Mouse (Mus musculus) right cerebral cortex, postnatal 14 days (tissue): ENCODE measurements around the gene B3glct.

ENCODE experiments used
- DNase-seq: peaks from one replicate; pipeline ENCODE4 v3.0.0; 2022

Gene B3glct

DNA sequence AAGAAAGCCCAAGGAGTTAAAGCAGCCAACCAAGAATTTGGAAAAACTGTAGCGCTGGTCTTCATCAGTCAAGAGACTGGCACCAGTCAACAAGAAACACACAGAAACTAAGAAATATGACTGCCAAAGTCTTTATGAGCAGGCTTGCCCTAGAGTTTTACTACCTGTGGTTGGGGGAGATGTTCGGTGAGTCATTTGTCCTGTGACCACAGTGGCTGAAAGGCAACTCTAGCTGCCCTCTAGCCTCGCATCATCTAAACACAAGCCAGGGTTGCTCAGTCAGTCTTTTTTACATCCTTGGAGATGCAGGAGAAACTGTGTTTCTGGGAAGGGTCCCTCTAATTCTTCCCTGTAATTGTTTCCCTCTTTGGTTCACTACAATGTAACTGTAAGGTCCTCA lies 834 bp upstream of the B3glct start:
- no peak for DNase-seq

- no peak for DNase-seq
These were observed 939 bp downstream of the B3glct start for GRCm38 (mm10) chr5:149678990-149679348.

- no peak for DNase-seq
These were observed 1.3 kb downstream of the B3glct start for GRCm38 (mm10) chr5:149679362-149679761.

DNA sequence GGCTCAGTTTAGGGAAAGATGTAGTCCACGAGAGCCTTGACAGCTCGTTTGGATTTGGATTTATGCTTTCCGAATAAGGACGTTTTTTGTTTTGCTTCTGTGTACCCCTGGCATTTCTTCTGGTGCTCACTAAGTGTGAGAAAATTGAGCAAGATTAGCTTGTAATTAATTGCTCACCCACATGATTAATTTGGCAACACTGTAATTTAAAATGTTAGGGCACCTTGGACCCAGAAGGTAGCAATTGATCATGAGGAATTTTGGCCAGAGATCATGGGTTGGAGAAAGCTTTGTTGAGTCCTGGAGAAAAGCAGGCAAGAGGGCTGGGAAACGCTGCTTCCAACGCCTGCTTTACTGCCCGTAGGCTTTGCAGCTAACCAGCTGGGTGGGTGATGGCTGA lies 1.9 kb downstream of the B3glct start:
- no peak for DNase-seq

DNA sequence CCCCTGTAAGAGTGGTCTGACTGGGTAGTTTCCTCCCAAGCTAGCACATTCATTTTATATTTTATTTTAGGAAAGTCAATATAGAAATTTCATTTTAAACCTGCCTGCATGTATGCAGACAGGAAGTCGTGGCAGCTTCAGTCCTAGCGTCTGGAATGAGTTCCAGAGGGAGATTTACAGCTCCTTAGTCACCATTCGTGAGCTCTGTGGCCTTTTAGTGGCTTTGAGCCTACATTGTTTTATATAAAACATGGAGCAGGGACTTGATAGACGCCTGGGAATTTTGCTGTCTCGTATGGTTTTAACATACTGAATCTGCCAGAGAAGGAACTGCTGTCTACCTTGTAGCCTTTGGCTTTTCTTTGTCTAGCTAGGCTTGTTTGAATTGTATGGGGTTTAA lies 2.9 kb downstream of the B3glct start:
- no peak for DNase-seq

DNA sequence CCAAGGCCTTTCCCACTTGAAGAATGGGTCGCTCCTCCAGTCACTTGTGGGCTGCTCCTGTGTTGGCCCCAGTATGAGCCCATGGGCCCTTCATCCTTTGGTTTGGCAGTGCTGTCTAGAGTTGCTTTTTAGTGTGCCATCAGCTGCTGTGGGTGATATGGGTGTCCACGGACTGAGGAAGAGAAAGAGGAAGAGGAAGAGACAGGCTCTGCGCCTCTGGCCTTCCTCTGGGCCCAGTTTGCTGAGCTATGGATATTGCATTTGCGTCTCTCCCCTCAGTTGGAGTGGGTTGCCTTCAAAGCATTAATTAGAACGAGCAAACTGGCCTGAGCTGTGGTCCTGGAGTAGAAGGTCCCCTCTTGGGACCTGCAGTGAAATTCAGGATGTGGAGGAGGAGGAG lies 11.8 kb downstream of the B3glct start:
- no peak for DNase-seq

DNA sequence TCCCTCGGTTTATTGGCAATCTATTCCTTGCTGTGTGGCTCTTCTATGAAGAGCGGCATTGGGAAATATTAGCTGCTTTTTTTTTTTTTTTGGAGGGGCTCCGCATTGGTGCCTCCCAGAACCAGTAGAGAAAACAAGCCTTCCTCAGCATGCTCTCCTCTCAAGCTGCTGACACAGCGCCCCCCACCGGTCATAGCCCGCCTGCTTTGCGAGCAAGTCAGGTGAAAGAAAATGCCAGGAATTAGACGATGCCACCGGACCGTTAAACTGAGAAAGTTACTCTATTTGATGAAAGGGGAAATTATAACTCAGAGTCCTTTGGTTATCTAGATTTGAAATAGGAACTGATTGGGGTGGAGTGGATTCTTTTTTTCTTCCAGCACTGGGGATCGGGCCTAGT lies 14.5 kb downstream of the B3glct start:
- peak; percentile 78 for DNase-seq

- DNase-seq = no peak
These were observed 15.2 kb downstream of the B3glct start for GRCm38 (mm10) chr5:149693200-149693599.

DNA sequence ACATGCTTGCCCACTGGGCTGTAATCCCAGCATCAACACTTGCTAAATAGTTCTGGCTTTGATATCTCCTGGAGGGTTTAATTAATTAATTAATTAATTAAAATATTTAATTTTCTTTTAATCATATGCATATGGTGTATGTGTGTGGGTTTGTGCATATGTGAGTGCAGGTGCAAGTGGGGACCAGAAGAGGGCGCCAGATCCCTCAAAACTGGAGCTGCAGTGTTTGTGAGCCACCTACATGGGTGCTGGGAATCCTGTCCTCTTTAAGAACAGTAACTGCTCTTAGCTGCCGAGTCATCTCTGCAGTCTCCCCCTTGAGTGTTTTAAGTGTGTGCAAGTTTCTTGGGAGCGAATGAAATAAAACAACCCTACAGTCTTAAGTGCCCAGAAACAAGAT lies 15.9 kb downstream of the B3glct start:
- no peak for DNase-seq

DNA sequence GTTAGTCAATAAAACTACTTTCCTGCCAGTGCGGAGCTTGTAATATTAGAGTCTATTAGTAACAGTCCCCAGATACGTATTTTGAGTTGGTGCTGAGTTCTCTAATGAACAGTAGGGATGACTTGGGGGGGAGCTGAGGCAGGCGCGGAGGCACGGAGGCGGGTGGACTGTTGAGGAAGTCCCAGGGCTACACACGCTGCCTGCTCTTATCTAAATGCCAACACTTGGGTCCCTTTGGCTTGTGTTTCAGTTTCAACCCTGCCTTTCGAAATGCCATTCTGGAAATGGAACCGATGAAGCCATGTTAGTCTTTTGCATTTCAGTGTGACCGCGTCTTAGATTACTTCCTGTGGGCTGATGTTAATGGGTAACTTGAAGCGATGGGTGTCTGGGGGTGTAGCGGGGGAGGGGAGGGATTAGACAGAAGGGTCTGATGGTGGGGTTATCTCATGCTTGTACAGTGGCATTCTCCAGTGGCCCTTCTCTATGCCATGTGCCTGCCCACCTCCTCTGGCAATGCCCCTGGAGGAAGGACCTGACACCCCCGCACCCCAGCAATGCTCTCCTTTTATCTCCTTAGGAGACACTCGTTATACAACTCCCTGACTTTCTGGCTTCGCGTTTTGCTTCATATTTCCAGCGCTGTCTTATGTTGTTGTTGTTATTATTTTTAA lies 17.2 kb downstream of the B3glct start:
- no peak for DNase-seq

DNA sequence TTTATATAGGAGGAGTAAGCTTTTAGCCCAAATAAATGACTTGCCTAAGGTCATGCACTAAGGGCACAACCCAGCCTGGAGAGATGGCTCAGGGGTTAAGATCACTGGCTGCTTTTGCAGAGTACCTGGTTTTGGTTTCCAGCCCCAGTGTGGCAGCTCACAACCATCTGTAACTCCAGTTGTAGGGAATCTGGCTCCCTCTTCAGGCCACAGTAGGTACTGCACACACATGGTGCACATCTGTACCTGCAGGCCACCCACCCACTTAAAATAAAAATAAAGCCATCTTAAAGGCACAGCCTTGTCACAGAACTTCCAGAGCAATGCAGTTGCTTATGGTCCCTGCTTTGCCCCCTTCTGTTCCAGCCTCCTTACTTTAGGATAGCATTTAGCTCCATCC lies 24.7 kb downstream of the B3glct start:
- DNase-seq = no peak

- no peak for DNase-seq
These were observed 33.5 kb downstream of the B3glct start for GRCm38 (mm10) chr5:149711545-149711944.

GRCm38 (mm10) chr5:149713170-149713774 lies 35.2 kb downstream of the B3glct start:
- DNase-seq = peak; percentile 73

- no peak for DNase-seq
These were observed 35.8 kb downstream of the B3glct start for GRCm38 (mm10) chr5:149713834-149714233.

- DNase-seq = no peak
These were observed 37.7 kb downstream of the B3glct start for GRCm38 (mm10) chr5:149715571-149716328.

- DNase-seq = no peak
These were observed 38.3 kb downstream of the B3glct start for GRCm38 (mm10) chr5:149716329-149716690.

DNA sequence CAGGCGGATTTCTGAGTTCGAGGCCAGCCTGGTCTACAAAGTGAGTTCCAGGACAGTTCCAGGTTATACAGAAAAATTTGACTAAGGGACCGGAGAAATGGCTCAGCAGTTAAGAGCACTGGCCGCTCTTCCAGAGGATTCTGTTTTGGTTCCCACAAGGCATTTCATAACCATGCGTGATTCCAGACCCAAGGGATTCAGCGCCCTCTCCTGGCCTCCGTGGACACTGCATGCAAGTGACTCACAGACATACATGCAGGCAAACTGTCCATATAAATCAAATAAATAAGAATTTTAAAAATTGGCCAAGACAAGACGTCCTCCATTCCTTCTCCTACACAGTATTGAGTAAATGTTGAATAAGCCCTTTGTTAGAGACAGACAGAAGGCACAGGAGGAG lies 53.7 kb downstream of the B3glct start:
- DNase-seq = no peak

DNA sequence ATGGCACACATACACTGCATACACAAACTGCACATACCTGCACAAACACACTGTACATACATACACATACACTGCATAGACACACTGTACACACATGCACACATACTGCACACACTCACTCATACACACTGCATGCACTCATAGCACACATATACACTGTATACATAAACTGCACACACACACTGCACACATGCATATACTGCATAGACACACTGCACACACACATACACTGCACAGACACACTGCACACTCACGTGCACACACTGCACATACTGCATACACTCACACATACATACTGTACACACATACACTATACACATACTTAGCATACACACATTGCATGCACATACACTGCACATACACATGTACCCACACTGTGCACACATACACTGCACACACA lies 59.2 kb downstream of the B3glct start:
- DNase-seq = no peak

GRCm38 (mm10) chr5:149740145-149740544 lies 62.1 kb downstream of the B3glct start:
- DNase-seq = no peak

DNA sequence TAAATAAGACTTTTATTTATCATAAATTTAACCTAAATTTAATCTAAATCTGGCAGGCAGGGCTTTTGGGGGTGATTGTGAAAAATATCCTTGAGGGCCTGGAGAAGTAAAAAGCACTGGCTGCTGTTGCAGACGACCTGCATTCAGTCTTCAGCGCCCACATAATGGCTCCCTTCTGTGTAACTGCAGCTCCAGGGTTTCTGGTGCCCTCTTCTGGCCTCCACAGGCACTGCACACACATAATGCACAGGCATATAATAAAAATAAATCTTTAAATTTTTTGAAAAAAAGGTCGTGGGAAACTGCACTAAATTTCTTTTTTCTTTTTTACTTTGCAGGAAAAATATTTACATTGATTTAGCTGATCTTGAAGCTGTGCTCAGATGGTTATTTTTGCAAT lies 62.7 kb downstream of the B3glct start:
- no peak for DNase-seq

- no peak for DNase-seq
These were observed 64.3 kb downstream of the B3glct start for GRCm38 (mm10) chr5:149742286-149742685.

DNA sequence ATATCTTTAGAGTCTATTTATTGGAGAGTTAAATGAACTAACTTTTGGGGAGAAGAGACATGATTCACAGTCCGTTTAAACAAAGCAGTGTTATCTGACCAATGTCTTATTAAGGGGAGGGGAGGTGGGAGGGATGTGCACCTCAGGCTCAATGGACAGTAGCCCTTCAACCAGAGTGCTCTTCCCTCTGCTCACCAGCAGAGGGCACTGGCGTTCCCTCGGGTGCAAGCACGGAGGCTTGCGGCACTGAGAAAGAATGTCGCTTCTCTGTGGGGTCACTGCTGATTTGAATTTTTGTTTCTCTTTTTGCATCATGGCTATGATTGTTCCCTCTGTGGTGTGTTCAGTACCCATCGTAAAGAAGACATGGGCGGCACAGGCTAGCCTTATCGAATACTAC lies 67.0 kb downstream of the B3glct start:
- DNase-seq = no peak

- no peak for DNase-seq
These were observed 70.9 kb downstream of the B3glct start for GRCm38 (mm10) chr5:149748640-149749580.
